Mouse (Mus musculus) olfactory bulb, adult 2 months (tissue): ENCODE data around the gene Blcap.

Experiments used
- CTCF ChIP-seq: fragments of 200-500 bp; IDR thresholded peaks from 2 replicates; pipeline ENCODE4 v1.5.1; 2012; ENCODE audit warnings: low read depth, mild to moderate bottlenecking, low read length, moderate library complexity; ENCODE audit not compliant: insufficient read depth
- POLR2A ChIP-seq: fragments of 200-500 bp; IDR thresholded peaks from 2 replicates; pipeline ENCODE4 v1.6.1; 2012; ENCODE audit warnings: mild to moderate bottlenecking, low read depth, low read length, moderate library complexity; ENCODE audit not compliant: insufficient read depth

- TF ChIP-seq CTCF (no peak), POLR2A (no peak)
These were observed 11.6 kb downstream of the Blcap start for GRCm38 (mm10) chr2:157559440-157559839.
